Mouse (Mus musculus) kidney, adult 2 months (tissue): Measurements from ENCODE around the gene Ldhal6b.

Experiments used
- CTCF ChIP-seq: fragments of 200-500 bp; conservative IDR thresholded peaks from 2 replicates; pipeline ENCODE4 v1.5.1; 2011; ENCODE audit warnings: low read depth, mild to moderate bottlenecking, control low read depth, low read length, moderate library complexity, mixed read lengths; ENCODE audit not compliant: insufficient read depth, insufficient read length
- POLR2A ChIP-seq: fragments of 200-500 bp; IDR thresholded peaks from one replicate; pipeline ENCODE4 v1.6.1; 2011; ENCODE audit warnings: low read depth, low read length, control low read depth

- no peak for TF ChIP-seq CTCF
- TF ChIP-seq POLR2A = no peak
Measured at GRCm38 (mm10) chr17:5377151-5377929, 41.2 kb downstream of the Ldhal6b start.
